Mouse (Mus musculus): ENCODE measurements around the gene Mesp1. TPM values are rescaled to one million over a fixed set of nuclear protein-coding genes. Genes with fewer than 3 reads are reported as not detected.

Mesp1 gene
- total RNA-seq, 4 experiments from 2014 or later, result 0.30 TPM; not detected in 3

DNA sequence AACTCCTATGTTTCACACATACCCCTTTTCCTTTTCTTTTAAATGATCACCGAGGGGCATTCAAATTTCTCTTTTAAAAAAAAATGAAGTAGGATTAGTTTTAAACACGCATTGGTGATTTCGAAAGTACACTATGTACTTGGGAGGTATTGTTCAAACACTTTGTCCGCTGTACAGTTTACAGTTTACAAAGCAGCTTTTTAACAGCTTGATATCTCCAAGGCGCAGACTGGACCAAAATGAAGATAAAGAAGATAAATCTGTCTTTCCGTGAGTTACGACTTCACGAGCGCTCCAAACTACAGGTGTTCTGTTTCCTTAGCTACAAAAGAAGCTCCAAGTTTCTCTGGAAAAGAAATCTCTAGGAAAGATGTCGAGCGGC lies 51.3 kb downstream of the Mesp1 start:
- DNase-seq (ENCODE audit: low spot score in 2 of 2), result no peak

Other genes with a start within 250 kb of the Mesp1 start
- 1 to 10 TPM; 1.7 to 3.0 (median 2.3) TPM for gene Rhcg, start 176.1 kb downstream of the Mesp1 start, total RNA-seq (2022)
- under 1 TPM in 2 of 4 experiments, not detected in 2; 0.11 to 0.22 TPM for gene Ticrr, start 133.6 kb downstream of the Mesp1 start, total RNA-seq (2022)
- 1 to 10 TPM; 1.6 to 2.2 (median 1.8) TPM for gene Kif7, start 78.1 kb downstream of the Mesp1 start, total RNA-seq (2022)
- under 1 TPM in 3 of 4 experiments, not detected in 1; 0.18 to 0.23 (median 0.23) TPM for gene Plin1, start 60.9 kb downstream of the Mesp1 start, total RNA-seq (2022)
- gene Pex11a, start 50.7 kb downstream of the Mesp1 start, total RNA-seq (2022), result 10 to 100 TPM in 1 of 4 experiments, 1 to 10 TPM in 3; 9.4 to 10.7 (median 9.9) TPM
- gene Wdr93, start 50.6 kb downstream of the Mesp1 start, total RNA-seq (2022), result under 1 TPM; 0.18 to 0.61 (median 0.34) TPM
- 1 to 10 TPM; 1.1 to 2.4 (median 1.7) TPM for gene Mesp2, start 16.9 kb upstream of the Mesp1 start, total RNA-seq (2022)
- 1 to 10 TPM; 5.8 to 9.4 (median 7.2) TPM for gene Anpep, start 67.3 kb upstream of the Mesp1 start, total RNA-seq (2022)
- 10 to 100 TPM; 42.3 to 48.8 (median 44.4) TPM for gene Ap3s2, start 126.9 kb upstream of the Mesp1 start, total RNA-seq (2022)
- gene Arpin, start 141.6 kb upstream of the Mesp1 start, total RNA-seq (2022), result 10 to 100 TPM; 15.1 to 21.3 (median 16.1) TPM
- gene Zfp710, start 231.0 kb upstream of the Mesp1 start, total RNA-seq (2022), result 10 to 100 TPM; 20.9 to 22.8 (median 21.8) TPM

Data from left cerebral cortex, adult 8-10 months (tissue).